Mouse (Mus musculus): Measurements from ENCODE around the gene Uqcc3. TPM values are rescaled to one million over a fixed set of nuclear protein-coding genes. Genes with fewer than 3 reads are reported as not detected.

The Uqcc3 gene
- polyA plus RNA-seq, 1 experiment from 2014 or later, result 59.0 TPM

DNA sequence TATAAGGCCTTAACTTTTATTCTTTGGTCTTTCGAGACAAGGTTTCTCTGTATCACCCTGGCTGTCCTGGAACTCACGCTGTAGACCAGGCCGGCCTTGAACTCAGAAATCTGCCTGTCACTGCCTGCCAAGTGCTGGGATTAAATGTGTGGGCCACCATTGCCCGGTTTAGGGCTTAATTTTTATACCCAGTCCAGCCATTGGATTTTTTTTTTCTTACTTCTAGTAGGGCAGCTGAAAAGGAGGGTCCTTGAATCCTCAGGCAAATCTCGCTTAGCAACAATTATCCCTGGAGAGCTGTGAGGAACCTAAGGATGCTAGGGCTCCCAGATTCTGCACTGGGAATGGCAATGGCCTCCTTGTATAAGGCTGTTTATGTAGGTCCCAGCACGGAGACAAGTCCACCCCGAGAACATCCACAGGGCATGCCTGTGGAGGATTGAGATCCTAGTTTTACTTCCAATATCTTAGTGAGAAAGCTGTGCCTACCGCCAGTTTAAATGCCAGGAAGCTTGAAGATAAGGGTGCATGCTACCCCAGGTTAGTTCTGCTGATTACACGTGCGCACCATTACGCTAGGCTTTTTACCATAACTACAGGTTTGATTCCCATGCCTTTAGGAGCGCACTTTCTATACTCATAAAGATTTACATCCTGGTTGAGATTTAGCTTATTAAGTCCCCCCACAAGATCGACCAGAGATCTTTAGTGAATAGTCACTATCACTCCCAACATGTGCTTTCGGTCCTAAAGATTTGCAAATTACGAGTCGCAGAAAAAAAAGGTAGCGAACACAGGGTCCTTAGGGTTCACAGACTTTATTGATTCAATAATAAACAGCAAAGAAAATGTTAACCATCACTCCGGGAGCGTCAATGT, 7.1 kb upstream of the Uqcc3 start:
- 0 out of 2 replicates have a peak, but pooled peaks cover 6% of the 10 kb centered on the region for H3K4me1 ChIP-seq (ENCODE audit: control insufficient read depth, insufficient read depth, low read length)
- peak overlapping the region; percentile 75 for H3K4me3 ChIP-seq (ENCODE audit: low read depth, low read length)
- no peak for ATAC-seq (replicated peaks; ENCODE audit: insufficient number of reproducible peaks, low FRiP score, low TSS enrichment)
- no peaks in the 10 kb centered on the region for H3K27me3 ChIP-seq (ENCODE audit: control insufficient read depth, insufficient read depth, low read length)
- WGBS (ENCODE audit: insufficient replicate concordance), result 17% methylated on average over 19 of the region's 19 CpGs
- H3K27ac ChIP-seq (ENCODE audit: low read depth, low read length), result peak overlapping the region; percentile 84
- peak overlapping the region; percentile 87 for H3K4me2 ChIP-seq
- H3K9me3 ChIP-seq (replicated peaks; ENCODE audit: control insufficient read depth, low read length), result no peaks in the 10 kb centered on the region
- peak overlapping the region; percentile 88 for H3K9ac ChIP-seq (ENCODE audit: low read depth, low read length)
- H3K36me3 ChIP-seq (ENCODE audit: control insufficient read depth, insufficient read depth, low read length), result 0 out of 2 replicates have a peak, but pooled peaks cover 2% of the 10 kb centered on the region

GRCm38 (mm10) chr19:8886916-8887584, 6.3 kb upstream of the Uqcc3 start:
- no peaks in the 10 kb centered on the region for H3K9me3 ChIP-seq (replicated peaks; ENCODE audit: control insufficient read depth, low read length)
- 64% methylated on average over 1 of the region's 1 CpGs for WGBS (ENCODE audit: insufficient replicate concordance)
- H3K27ac ChIP-seq (ENCODE audit: low read depth, low read length), result peak overlapping the region; percentile 84; the same call in 1 of the 2 replicates
- no peaks in the 10 kb centered on the region for H3K27me3 ChIP-seq (ENCODE audit: control insufficient read depth, insufficient read depth, low read length)
- H3K4me2 ChIP-seq, result peak overlapping the region; percentile 87; the same call in 1 of the 2 replicates
- H3K4me3 ChIP-seq (ENCODE audit: low read depth, low read length), result no peak overlapping the region
- H3K9ac ChIP-seq (ENCODE audit: low read depth, low read length), result peak overlapping the region; percentile 88; the same call in 1 of the 2 replicates
- 0 out of 2 replicates have a peak, but pooled peaks cover 2% of the 10 kb centered on the region for H3K36me3 ChIP-seq (ENCODE audit: control insufficient read depth, insufficient read depth, low read length)
- 0 out of 2 replicates have a peak, but pooled peaks cover 6% of the 10 kb centered on the region for H3K4me1 ChIP-seq (ENCODE audit: control insufficient read depth, insufficient read depth, low read length)
- ATAC-seq (replicated peaks; ENCODE audit: insufficient number of reproducible peaks, low FRiP score, low TSS enrichment), result no peak

DNA sequence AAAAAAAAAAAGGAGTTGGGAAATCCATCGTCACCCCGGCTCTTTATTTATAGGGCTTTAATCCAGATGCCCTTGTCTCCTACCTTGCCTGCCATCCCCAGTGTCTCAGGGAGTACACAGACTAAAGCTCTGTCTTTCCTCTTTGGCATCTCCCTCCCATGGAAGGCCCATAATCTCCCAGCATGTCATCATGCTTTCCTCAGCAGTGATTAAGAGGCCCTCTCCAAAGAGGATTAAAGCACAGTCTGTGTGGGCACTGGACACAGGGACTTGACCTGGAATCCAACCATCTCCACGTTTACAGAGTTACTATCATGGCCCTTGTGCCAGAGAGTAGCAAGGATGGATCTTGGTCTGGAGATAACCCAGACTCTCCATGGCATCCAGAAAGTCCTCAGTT, 2.9 kb upstream of the Uqcc3 start, which contains the start of the genes Lbhd1 and Gm49403:
Lbhd1 (plus strand) TSS at position 117 of the 400 bp plus-strand sequence.
Gm49403 (plus strand) TSS at position 315 of the 400 bp plus-strand sequence.
- WGBS (ENCODE audit: insufficient replicate concordance), result 70% methylated on average over 3 of the region's 3 CpGs
- no peak within 1 kb of the TSS for H3K4me3 ChIP-seq (ENCODE audit: low read depth, low read length)
- H3K27ac ChIP-seq (ENCODE audit: low read depth, low read length), result no peak within 1 kb of the TSS
- no peak for ATAC-seq (replicated peaks; ENCODE audit: insufficient number of reproducible peaks, low FRiP score, low TSS enrichment)
- H3K4me1 ChIP-seq (ENCODE audit: control insufficient read depth, insufficient read depth, low read length), result peaks cover 11% of the 10 kb centered on the region; the same call in 1 of the 2 replicates
- H3K36me3 ChIP-seq (ENCODE audit: control insufficient read depth, insufficient read depth, low read length), result 0 out of 2 replicates have a peak, but pooled peaks cover under 1% of the 10 kb centered on the region
- H3K9me3 ChIP-seq (replicated peaks; ENCODE audit: control insufficient read depth, low read length), result no peaks in the 10 kb centered on the region
- no peak within 1 kb of the TSS for H3K4me2 ChIP-seq
- H3K9ac ChIP-seq (ENCODE audit: low read depth, low read length), result no peak within 1 kb of the TSS
- no peaks in the 10 kb centered on the region for H3K27me3 ChIP-seq (ENCODE audit: control insufficient read depth, insufficient read depth, low read length)

DNA sequence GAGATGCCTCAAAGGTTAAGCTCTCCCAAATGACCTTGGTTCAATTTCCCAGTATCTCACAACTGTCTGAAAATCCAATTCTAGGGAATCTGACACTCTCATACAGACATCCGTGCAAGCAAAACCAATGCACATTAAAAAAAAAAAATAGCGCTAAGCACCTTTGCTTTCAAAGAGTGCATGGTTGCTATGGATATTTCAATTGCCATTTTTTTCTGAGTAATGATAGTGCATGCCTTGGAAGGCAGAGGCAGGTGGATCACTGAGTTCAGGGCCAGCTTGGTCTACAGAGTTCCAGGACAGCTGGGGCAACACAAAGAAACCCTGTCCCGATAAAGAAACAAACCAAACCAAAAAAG, 290 bp upstream of the Uqcc3 start:
- peak overlapping the region; percentile 73 for H3K4me2 ChIP-seq
- peaks cover 7% of the 10 kb centered on the region; the same call in 1 of the 2 replicates for H3K4me1 ChIP-seq (ENCODE audit: control insufficient read depth, insufficient read depth, low read length)
- WGBS (ENCODE audit: insufficient replicate concordance), result 24% methylated on average over 3 of the region's 3 CpGs
- H3K9me3 ChIP-seq (replicated peaks; ENCODE audit: control insufficient read depth, low read length), result no peaks in the 10 kb centered on the region
- ATAC-seq (replicated peaks; ENCODE audit: insufficient number of reproducible peaks, low FRiP score, low TSS enrichment), result no peak
- 0 out of 2 replicates have a peak, but pooled peaks cover 2% of the 10 kb centered on the region for H3K36me3 ChIP-seq (ENCODE audit: control insufficient read depth, insufficient read depth, low read length)
- no peak overlapping the region for H3K27ac ChIP-seq (ENCODE audit: low read depth, low read length)
- no peaks in the 10 kb centered on the region for H3K27me3 ChIP-seq (ENCODE audit: control insufficient read depth, insufficient read depth, low read length)
- H3K4me3 ChIP-seq (ENCODE audit: low read depth, low read length), result peak overlapping the region; percentile 70
- H3K9ac ChIP-seq (ENCODE audit: low read depth, low read length), result peak overlapping the region; percentile 82; the same call in 1 of the 2 replicates

DNA sequence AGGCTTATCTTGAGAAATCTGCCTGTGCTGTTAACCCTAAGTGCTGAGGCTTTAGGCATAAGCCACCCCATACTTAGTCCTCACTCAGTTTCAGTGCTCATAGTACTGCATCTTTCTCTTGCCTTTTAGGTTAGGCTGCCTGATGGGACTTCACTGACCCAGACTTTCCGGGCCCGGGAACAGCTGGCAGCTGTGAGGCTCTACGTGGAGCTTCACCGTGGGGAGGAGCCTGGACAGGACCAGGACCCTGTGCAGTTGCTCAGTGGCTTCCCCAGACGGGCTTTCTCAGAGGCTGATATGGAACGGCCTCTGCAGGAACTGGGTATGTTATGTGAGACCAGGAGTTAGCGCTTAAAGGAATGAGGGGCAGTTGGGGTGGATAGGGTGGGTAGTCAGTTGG, 5.7 kb downstream of the Uqcc3 start:
- H3K9ac ChIP-seq (ENCODE audit: low read depth, low read length), result no peak overlapping the region
- 89% methylated on average over 7 of the region's 7 CpGs for WGBS (ENCODE audit: insufficient replicate concordance)
- no peak overlapping the region for H3K4me3 ChIP-seq (ENCODE audit: low read depth, low read length)
- ATAC-seq (replicated peaks; ENCODE audit: insufficient number of reproducible peaks, low FRiP score, low TSS enrichment), result no peak
- peaks cover 14% of the 10 kb centered on the region for H3K4me1 ChIP-seq (ENCODE audit: control insufficient read depth, insufficient read depth, low read length)
- H3K4me2 ChIP-seq, result no peak overlapping the region
- H3K27me3 ChIP-seq (ENCODE audit: control insufficient read depth, insufficient read depth, low read length), result no peaks in the 10 kb centered on the region
- peaks cover 9% of the 10 kb centered on the region; the same call in 1 of the 2 replicates for H3K36me3 ChIP-seq (ENCODE audit: control insufficient read depth, insufficient read depth, low read length)
- no peaks in the 10 kb centered on the region for H3K9me3 ChIP-seq (replicated peaks; ENCODE audit: control insufficient read depth, low read length)
- H3K27ac ChIP-seq (ENCODE audit: low read depth, low read length), result no peak overlapping the region

DNA sequence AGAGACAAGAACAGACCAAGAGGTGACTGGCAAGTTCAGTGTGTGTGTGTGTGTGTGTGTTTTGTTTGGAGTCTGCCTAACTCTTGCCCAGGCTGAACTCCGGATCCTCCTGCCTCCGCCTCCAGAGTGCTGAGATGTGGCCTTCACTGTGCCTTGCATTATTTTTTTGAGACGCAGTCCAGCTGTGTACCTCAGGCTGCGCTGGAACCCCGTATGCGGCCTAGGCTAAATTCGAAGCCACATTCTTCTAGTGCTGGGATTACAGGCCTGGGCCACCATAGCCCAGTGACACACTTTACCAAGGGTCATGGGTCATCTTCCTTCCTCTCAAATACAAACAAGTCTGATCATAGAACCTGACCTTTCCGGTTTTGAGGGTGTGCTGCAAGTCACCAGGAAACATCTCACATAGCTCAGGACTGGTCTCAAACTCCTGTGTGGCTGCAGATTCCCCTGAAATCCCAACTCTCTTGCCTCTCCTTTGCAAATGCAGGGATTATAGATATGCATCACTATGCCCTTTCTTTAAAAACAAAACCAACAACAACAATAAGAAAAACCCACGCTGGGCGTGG, 8.4 kb downstream of the Uqcc3 start:
- H3K9me3 ChIP-seq (replicated peaks; ENCODE audit: control insufficient read depth, low read length), result no peaks in the 10 kb centered on the region
- peak overlapping the region; percentile 91 for H3K4me2 ChIP-seq
- ATAC-seq (replicated peaks; ENCODE audit: insufficient number of reproducible peaks, low FRiP score, low TSS enrichment), result no peak
- H3K27me3 ChIP-seq (ENCODE audit: control insufficient read depth, insufficient read depth, low read length), result no peaks in the 10 kb centered on the region
- H3K9ac ChIP-seq (ENCODE audit: low read depth, low read length), result peak overlapping the region; percentile 80
- H3K4me1 ChIP-seq (ENCODE audit: control insufficient read depth, insufficient read depth, low read length), result peaks cover 6% of the 10 kb centered on the region
- H3K27ac ChIP-seq (ENCODE audit: low read depth, low read length), result peak overlapping the region; percentile 82; the same call in 1 of the 2 replicates
- peak overlapping the region; percentile 80 for H3K4me3 ChIP-seq (ENCODE audit: low read depth, low read length)
- H3K36me3 ChIP-seq (ENCODE audit: control insufficient read depth, insufficient read depth, low read length), result peaks cover 7% of the 10 kb centered on the region; the same call in 1 of the 2 replicates
- WGBS (ENCODE audit: insufficient replicate concordance), result 73% methylated on average over 10 of the region's 10 CpGs

GRCm38 (mm10) chr19:8871267-8872186, 9.2 kb downstream of the Uqcc3 start, which contains the start of gene Ubxn1:
Gene Ubxn1 (plus strand): TSS chr19:8871496.
- H3K27me3 ChIP-seq (ENCODE audit: control insufficient read depth, insufficient read depth, low read length), result no peaks in the 10 kb centered on the region
- H3K4me1 ChIP-seq (ENCODE audit: control insufficient read depth, insufficient read depth, low read length), result peaks cover 6% of the 10 kb centered on the region
- H3K9me3 ChIP-seq (replicated peaks; ENCODE audit: control insufficient read depth, low read length), result no peaks in the 10 kb centered on the region
- H3K36me3 ChIP-seq (ENCODE audit: control insufficient read depth, insufficient read depth, low read length), result peaks cover 7% of the 10 kb centered on the region; the same call in 1 of the 2 replicates
- H3K9ac ChIP-seq (ENCODE audit: low read depth, low read length), result peak within 1 kb of the TSS; percentile 80
- ATAC-seq (replicated peaks; ENCODE audit: insufficient number of reproducible peaks, low FRiP score, low TSS enrichment), result peak; percentile 97
- H3K4me2 ChIP-seq, result peak within 1 kb of the TSS; percentile 91
- peak within 1 kb of the TSS; percentile 82 for H3K27ac ChIP-seq (ENCODE audit: low read depth, low read length)
- under 1% methylated on average over 59 of the region's 59 CpGs for WGBS (ENCODE audit: insufficient replicate concordance)
- H3K4me3 ChIP-seq (ENCODE audit: low read depth, low read length), result peak within 1 kb of the TSS; percentile 80
